Mouse (Mus musculus): ENCODE results near the gene Dram1.

Gene Dram1

GRCm38 (mm10) chr10:88281699-88282098 is 97.2 kb downstream of the Dram1 start:
- no peak for DNase-seq

- no peak for DNase-seq
Measured at GRCm38 (mm10) chr10:88274045-88274444, 104.8 kb downstream of the Dram1 start.
